Comparison of ENCODE assay signal across 8 mouse cellular contexts in the genomic region with DNA sequence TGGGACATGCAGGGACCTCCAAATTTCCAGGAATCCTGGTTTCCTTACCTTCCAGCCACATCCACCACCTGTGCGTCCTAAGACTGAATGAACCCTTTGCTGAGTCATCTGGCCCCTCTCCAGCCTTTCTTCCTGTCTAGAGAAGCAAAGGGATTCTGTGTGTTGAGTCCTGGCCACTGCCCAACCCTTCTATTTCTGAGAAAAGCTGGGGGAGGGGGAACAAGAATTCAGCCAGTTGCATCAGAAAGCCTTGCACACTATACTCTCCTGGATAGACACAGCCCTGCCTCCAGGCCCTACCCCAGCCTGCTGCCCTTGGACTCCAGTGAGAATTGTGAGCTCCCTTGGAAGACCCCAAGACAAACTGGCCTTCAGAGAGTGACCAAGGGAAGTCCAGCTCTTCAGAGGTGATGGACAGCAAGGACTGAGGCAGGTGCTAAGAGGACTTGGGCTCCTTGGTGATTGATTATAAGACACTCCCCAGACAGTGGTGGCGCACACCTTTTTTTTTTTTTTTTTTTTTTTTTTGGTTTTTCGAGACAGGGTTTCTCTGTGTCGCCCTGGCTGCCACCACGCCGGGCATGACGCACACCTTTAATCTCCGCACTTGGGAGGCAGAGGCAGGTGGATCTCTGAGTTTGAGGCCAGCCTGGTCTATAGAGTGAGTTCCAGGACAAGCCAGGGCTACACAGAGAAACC. TPM values are rescaled to one million over a fixed set of nuclear protein-coding genes. Genes with fewer than 3 reads are reported as not detected.
DNase-seq lines count a peak whose midpoint lies in the region; ATAC-seq and TF ChIP-seq lines count a peak whose summit lies in the region.
"Had no signal": no experiment of that assay in that cellular context is flagged by ENCODE, and none has a peak within 500 bp of the region (broad histone marks: within the 10 kb centered on the region; RNA-seq: fewer than 3 reads in every experiment).

No protein-coding gene starts in this region.

- no peak for TF ChIP-seq CTCF in E14TG2a.4 (conservative IDR thresholded peaks at IDR 0.05; ENCODE audit: low read length)

- DNase-seq in MN1 (ENCODE audit: low spot score), result peak; percentile 95
- peak; percentile 79 to 84 for DNase-seq in kidney, postnatal 36 days
- DNase-seq in right cerebral cortex, postnatal 10 days (ENCODE audit: low spot score in 2 of 2), result peak; percentile 52 to 66
- no peak for DNase-seq in thymus, postnatal 10 days (ENCODE audit: low spot score in 2 of 2)

- H3K4me1 ChIP-seq in E14TG2a.4 (replicated peaks; ENCODE audit: low read depth, low read length), result peaks cover 68% of the 10 kb centered on the region
- H3K4me1 ChIP-seq in heart, embryonic 12.5 days (replicated peaks), result peaks cover 22% of the 10 kb centered on the region
- H3K4me1 ChIP-seq: embryonic facial prominence, embryonic 13.5 days had no signal

- peak; percentile 75 for ATAC-seq in heart, embryonic 12.5 days (ENCODE audit: insufficient number of reproducible peaks, low FRiP score)
- ATAC-seq in erythroid progenitor cell, adult 5-6 weeks (replicated peaks; ENCODE audit: low FRiP score, poor library complexity, severe bottlenecking), result no peak

- peak overlapping the region; percentile 68 for H3K4me3 ChIP-seq in E14TG2a.4 (replicated peaks; ENCODE audit: low read length)
- no peak overlapping the region for H3K4me3 ChIP-seq in heart, embryonic 12.5 days
- H3K4me3 ChIP-seq: embryonic facial prominence, embryonic 13.5 days had no signal

- peak overlapping the region; percentile 5; the same call in 1 of the 2 replicates for H3K4me2 ChIP-seq in heart, embryonic 12.5 days
- H3K4me2 ChIP-seq: embryonic facial prominence, embryonic 13.5 days had no signal

- WGBS in heart, embryonic 12.5 days, result 81% methylated on average over 8 of the region's 8 CpGs

- no peaks in the 10 kb centered on the region for H3K9me3 ChIP-seq in E14TG2a.4 (ENCODE audit: low read length)
- H3K9me3 ChIP-seq in heart, embryonic 12.5 days (replicated peaks), result no peaks in the 10 kb centered on the region
- H3K9me3 ChIP-seq: embryonic facial prominence, embryonic 13.5 days had no signal

- H3K27ac ChIP-seq in heart, embryonic 12.5 days (ENCODE audit: poor library complexity, severe bottlenecking), result no peak overlapping the region
- H3K27ac ChIP-seq: embryonic facial prominence, embryonic 13.5 days had no signal

- H3K27me3 ChIP-seq in E14TG2a.4 (ENCODE audit: insufficient read depth, low read length), result no peaks in the 10 kb centered on the region
- 0 out of 2 replicates have a peak, but pooled peaks cover 4% of the 10 kb centered on the region for H3K27me3 ChIP-seq in heart, embryonic 12.5 days (replicated peaks)

- H3K9ac ChIP-seq in heart, embryonic 12.5 days, result no peak overlapping the region
- H3K9ac ChIP-seq: embryonic facial prominence, embryonic 13.5 days had no signal

- peaks cover 12% of the 10 kb centered on the region; the same call in 1 of the 2 replicates for H3K36me3 ChIP-seq in E14TG2a.4 (ENCODE audit: insufficient read depth, low read length)
- H3K36me3 ChIP-seq in heart, embryonic 12.5 days, result no peaks in the 10 kb centered on the region
- H3K36me3 ChIP-seq: embryonic facial prominence, embryonic 13.5 days had no signal

RNA-seq across cellular contexts. Expression of gene Trib3, which starts 6.2 kb away (rescaled TPM):
- polyA plus RNA-seq in heart, embryonic 12.5 days (2016; fragmentation: Nextera tagmentation; extraction: Ambion mirVana), result 8.5 and 10.1 TPM in 2 replicates
- total RNA-seq in erythroid progenitor cell, adult 5-6 weeks (2015; ENCODE audit: low replicate concordance), result not detected in 2 replicates
- total RNA-seq in erythroid progenitor cell, adult 5-6 weeks (2017; ENCODE audit: low replicate concordance), result 3.1 TPM in 1 of 2 replicates, not detected in the other

RNA-seq across cellular contexts. Expression of gene Rbck1, which starts 17.5 kb away (rescaled TPM):
- polyA plus RNA-seq in heart, embryonic 12.5 days (2016; fragmentation: Nextera tagmentation; extraction: Ambion mirVana), result 65.3 and 68.9 TPM in 2 replicates
- total RNA-seq in erythroid progenitor cell, adult 5-6 weeks (2015; ENCODE audit: low replicate concordance), result 53.0 and 64.6 TPM in 2 replicates
- total RNA-seq in erythroid progenitor cell, adult 5-6 weeks (2017; ENCODE audit: low replicate concordance), result 20.3 and 35.2 TPM in 2 replicates

RNA-seq across cellular contexts. Expression of gene Nrsn2, which starts 26.4 kb away (rescaled TPM):
- 3.4 and 3.8 TPM in 2 replicates for polyA plus RNA-seq in heart, embryonic 12.5 days (2016; fragmentation: Nextera tagmentation; extraction: Ambion mirVana)
- total RNA-seq in erythroid progenitor cell, adult 5-6 weeks (2015; ENCODE audit: low replicate concordance), result not detected in 2 replicates
- not detected in 2 replicates for total RNA-seq in erythroid progenitor cell, adult 5-6 weeks (2017; ENCODE audit: low replicate concordance)

RNA-seq across cellular contexts. Expression of gene Sox12, which starts 47.9 kb away (rescaled TPM):
- 11.5 TPM in 2 replicates for polyA plus RNA-seq in heart, embryonic 12.5 days (2016; fragmentation: Nextera tagmentation; extraction: Ambion mirVana)
- total RNA-seq in erythroid progenitor cell, adult 5-6 weeks (2015; ENCODE audit: low replicate concordance), result 4.0 and 4.2 TPM in 2 replicates
- 0.39 and 0.83 TPM in 2 replicates for total RNA-seq in erythroid progenitor cell, adult 5-6 weeks (2017; ENCODE audit: low replicate concordance)

RNA-seq across cellular contexts. Expression of gene Tbc1d20, which starts 56.4 kb away (rescaled TPM):
- 33.6 and 37.5 TPM in 2 replicates for polyA plus RNA-seq in heart, embryonic 12.5 days (2016; fragmentation: Nextera tagmentation; extraction: Ambion mirVana)
- total RNA-seq in erythroid progenitor cell, adult 5-6 weeks (2015; ENCODE audit: low replicate concordance), result 9.0 and 15.5 TPM in 2 replicates
- total RNA-seq in erythroid progenitor cell, adult 5-6 weeks (2017; ENCODE audit: low replicate concordance), result 7.4 and 14.3 TPM in 2 replicates

Comparison
In these comparisons a context has a peak if more than half of its experiments do, and no peak if none do; other contexts are left out.
1. DNase-seq: peak in MN1 (single experiment), kidney, postnatal 36 days (2 of 2) and right cerebral cortex, postnatal 10 days (2 of 2); none in thymus, postnatal 10 days (0 of 2).